Mouse (Mus musculus) layer of hippocampus, adult 18-20 months (tissue): ENCODE data around the gene Snap29. TPM values are rescaled to one million over a fixed set of nuclear protein-coding genes. Genes with fewer than 3 reads are reported as not detected.

Experiments
- DNase-seq, 2 experiments: peaks; one replicate each; pipeline ENCODE4 v3.0.0; 2022; ENCODE audit warnings: low spot score in 2 of 2
- total RNA-seq, 2 experiments: library from RNA; stranded (reverse); gene quantifications; 2 replicates each; pipeline ENCODE4 v1.2.3; 2021

The Snap29 gene
- total RNA-seq, 2 experiments from 2014 or later, result 23.1 to 24.2 TPM

- DNase-seq, result no peak
Observed at GRCm38 (mm10) chr16:17472498-17472897, 66.7 kb downstream of the Snap29 start.

GRCm38 (mm10) chr16:17474091-17474490 is 68.3 kb downstream of the Snap29 start:
- DNase-seq, result peak in 1 of 2 experiments; percentile 76

- no peak for DNase-seq
Observed at GRCm38 (mm10) chr16:17474761-17475160, 69.0 kb downstream of the Snap29 start.

GRCm38 (mm10) chr16:17475326-17475725 is 69.5 kb downstream of the Snap29 start:
- DNase-seq, result no peak

- no peak for DNase-seq
Observed at GRCm38 (mm10) chr16:17478331-17478943, 72.7 kb downstream of the Snap29 start.

Other genes with a start within 250 kb of the Snap29 start
- 100 to 1,000 TPM; 148 to 155 TPM for gene Ube2l3, start 203.3 kb upstream of the Snap29 start, total RNA-seq
- gene Rimbp3, start 197.4 kb upstream of the Snap29 start, total RNA-seq, result 1 to 10 TPM; 3.4 to 3.7 TPM
- 1 to 10 TPM; 4.9 to 6.0 TPM for gene Hic2, start 172.4 kb upstream of the Snap29 start, total RNA-seq
- 100 to 1,000 TPM in 1 of 2 experiments, 10 to 100 TPM in 1; 82.4 to 100 TPM for gene Tmem191c, start 129.9 kb upstream of the Snap29 start, total RNA-seq
- under 1 TPM; 0.56 to 0.84 TPM for gene Serpind1, start 74.6 kb upstream of the Snap29 start, total RNA-seq
- gene Pi4ka, start 328 bp downstream of the Snap29 start, total RNA-seq, result 100 to 1,000 TPM; 285 to 292 TPM
- gene Crkl, start 46.0 kb downstream of the Snap29 start, total RNA-seq, result 10 to 100 TPM; 40.7 to 41.8 TPM
- 10 to 100 TPM; 98.5 to 98.6 TPM for gene Aifm3, start 83.6 kb downstream of the Snap29 start, total RNA-seq
- gene Lztr1, start 102.7 kb downstream of the Snap29 start, total RNA-seq, result 100 to 1,000 TPM; 199 to 205 TPM
- gene Thap7, start 125.2 kb downstream of the Snap29 start, total RNA-seq, result 10 to 100 TPM; 39.6 to 44.0 TPM
- gene Lrrc74b, start 155.3 kb downstream of the Snap29 start, total RNA-seq, result under 1 TPM; 0.92 to 0.94 TPM
- 1 to 10 TPM; 1.0 to 1.2 TPM for gene P2rx6, start 155.9 kb downstream of the Snap29 start, total RNA-seq
- gene Slc7a4, start 177.2 kb downstream of the Snap29 start, total RNA-seq, result 10 to 100 TPM; 86.1 to 99.5 TPM
- gene Smpd4, start 213.4 kb downstream of the Snap29 start, total RNA-seq, result 10 to 100 TPM; 46.4 to 49.9 TPM
- gene Ccdc74a, start 240.5 kb downstream of the Snap29 start, total RNA-seq, result 10 to 100 TPM; 35.3 to 41.0 TPM